Mouse (Mus musculus) myocyte (in vitro differentiated cells): ENCODE data around the gene Plcl2. TPM values are rescaled to one million over a fixed set of nuclear protein-coding genes. Genes with fewer than 3 reads are reported as not detected.

Source experiments
- H3K27me3 ChIP-seq: one replicate; pipeline ENCODE4 v1.6.1; 2011; ENCODE audit not compliant: control insufficient read depth, insufficient read depth, insufficient read length
- H3K36me3 ChIP-seq: one replicate; pipeline ENCODE4 v1.6.1; 2011; ENCODE audit not compliant: control insufficient read depth, insufficient read depth
- H3K4me2 ChIP-seq: one replicate; pipeline ENCODE4 v1.6.1; 2011; ENCODE audit warnings: low read depth, control low read depth
- H3K4me3 ChIP-seq: one replicate; pipeline ENCODE4 v1.5.1; 2011; ENCODE audit warnings: mild to moderate bottlenecking, control low read depth, moderate library complexity
- H3K79me2 ChIP-seq: one replicate; pipeline ENCODE4 v1.6.1; 2011; ENCODE audit not compliant: control insufficient read depth, insufficient read depth
- H3ac ChIP-seq: one replicate; pipeline ENCODE4 v1.6.1; 2011; ENCODE audit not compliant: control insufficient read depth, insufficient read length
- CEBPB ChIP-seq: IDR thresholded peaks from 2 replicates; pipeline ENCODE4 v1.6.1; 2011; ENCODE audit warnings: mild to moderate bottlenecking, moderate library complexity; ENCODE audit not compliant: poor library complexity, insufficient read depth, severe bottlenecking
- E2F4 ChIP-seq: IDR thresholded peaks from one replicate; pipeline ENCODE4 v1.6.1; 2011; ENCODE audit warnings: mild to moderate bottlenecking, control low read depth, moderate library complexity; ENCODE audit not compliant: insufficient read depth
- MAX ChIP-seq: IDR thresholded peaks from one replicate; pipeline ENCODE4 v1.6.1; 2011; ENCODE audit warnings: low read depth, mild to moderate bottlenecking, control low read depth
- MYOD1 ChIP-seq, 3 experiments: IDR thresholded peaks; one replicate each; pipeline ENCODE4 v1.6.1; 2011; ENCODE audit warnings: control low read depth in 2 of 3, low read depth in 2 of 3, mild to moderate bottlenecking in 2 of 3, moderate library complexity in 1 of 3; ENCODE audit not compliant: insufficient read length in 2 of 3, control insufficient read depth in 1 of 3
- MYOG ChIP-seq, 3 experiments: IDR thresholded peaks; one replicate each; pipeline ENCODE4 v1.6.1; 2011; ENCODE audit warnings: control low read depth in 2 of 3, low read depth in 2 of 3, mild to moderate bottlenecking in 2 of 3; ENCODE audit not compliant: insufficient read length in 2 of 3, control insufficient read depth in 1 of 3, insufficient read depth in 1 of 3
- POLR2A ChIP-seq: IDR thresholded peaks from one replicate; pipeline ENCODE4 v1.6.1; 2011; ENCODE audit warnings: low read depth, mild to moderate bottlenecking, control low read depth, moderate library complexity; ENCODE audit not compliant: insufficient read length
- POLR2AphosphoS2 ChIP-seq: IDR thresholded peaks from one replicate; pipeline ENCODE4 v1.6.1; 2011; ENCODE audit warnings: low read depth, control low read depth; ENCODE audit not compliant: insufficient read length
- REST ChIP-seq: IDR thresholded peaks from one replicate; pipeline ENCODE4 v1.6.1; 2011; ENCODE audit warnings: mild to moderate bottlenecking, control low read depth, moderate library complexity; ENCODE audit not compliant: insufficient read depth, insufficient read length
- SRF ChIP-seq: IDR thresholded peaks from one replicate; pipeline ENCODE4 v1.6.1; 2011; ENCODE audit warnings: low read depth; ENCODE audit not compliant: control insufficient read depth, insufficient read length
- TCF12 ChIP-seq: IDR thresholded peaks from one replicate; pipeline ENCODE4 v1.6.1; 2011; ENCODE audit warnings: mild to moderate bottlenecking, control low read depth; ENCODE audit not compliant: poor library complexity, insufficient read depth, severe bottlenecking
- TCF3 ChIP-seq: IDR thresholded peaks from one replicate; pipeline ENCODE4 v1.6.1; 2011; ENCODE audit warnings: low read depth, control low read depth; ENCODE audit not compliant: insufficient read length
- USF1 ChIP-seq: IDR thresholded peaks from one replicate; pipeline ENCODE4 v1.6.1; 2011; ENCODE audit warnings: low read depth, mild to moderate bottlenecking, control low read depth, moderate library complexity
- polyA plus RNA-seq: library from polyadenylated mRNA; unstranded; fragments of >200 nt; fragmentation: generic; extraction: Trizol; gene quantifications from one replicate; pipeline ENCODE4 v1.2.1, GENCODE M21; 2012; ENCODE audit warnings: missing spikeins

Gene Plcl2
- polyA plus RNA-seq, 1 experiment, result 13.2 TPM

GRCm38 (mm10) chr17:50737068-50737467, 227.9 kb downstream of the Plcl2 start:
- Histone ChIP-seq H3K4me3 (no peak overlapping the region), H3K36me3 (peaks cover 3% of the 10 kb centered on the region), H3K79me2 (no peaks in the 10 kb centered on the region), H3K27me3 (no peaks in the 10 kb centered on the region), H3ac (no peak overlapping the region), H3K4me2 (no peak overlapping the region)
- no peak for TF ChIP-seq POLR2A
- TF ChIP-seq USF1, result no peak
- no peak for TF ChIP-seq TCF3
- no peak for TF ChIP-seq TCF12
- no peak for TF ChIP-seq E2F4
- TF ChIP-seq REST, result no peak
- peak in 2 of 3 experiments; percentile 25 to 67 for TF ChIP-seq MYOD1 (IDR thresholded peaks at IDR 0.05; ENCODE audit: control insufficient read depth in 1 of 3, insufficient read length in 2 of 3, low read depth in 2 of 3)
- no peak for TF ChIP-seq CEBPB
- TF ChIP-seq MAX, result no peak
- no peak for TF ChIP-seq POLR2AphosphoS2
- TF ChIP-seq MYOG (IDR thresholded peaks at IDR 0.05; ENCODE audit: control insufficient read depth in 1 of 3, insufficient read depth in 1 of 3, insufficient read length in 2 of 3, low read depth in 2 of 3), result peak in 1 of 3 experiments; percentile 49
- no peak for TF ChIP-seq SRF

Other genes with a start within 250 kb of the Plcl2 start
- gene Dazl, start 215.8 kb upstream of the Plcl2 start, polyA plus RNA-seq, result not detected